Mouse (Mus musculus): ENCODE measurements around the gene Ssmem1. TPM values are rescaled to one million over a fixed set of nuclear protein-coding genes. Genes with fewer than 3 reads are reported as not detected.

Ssmem1 gene
- total RNA-seq, 4 experiments from 2014 or later, result 0.58 to 1.1 (median 0.86) TPM

DNA sequence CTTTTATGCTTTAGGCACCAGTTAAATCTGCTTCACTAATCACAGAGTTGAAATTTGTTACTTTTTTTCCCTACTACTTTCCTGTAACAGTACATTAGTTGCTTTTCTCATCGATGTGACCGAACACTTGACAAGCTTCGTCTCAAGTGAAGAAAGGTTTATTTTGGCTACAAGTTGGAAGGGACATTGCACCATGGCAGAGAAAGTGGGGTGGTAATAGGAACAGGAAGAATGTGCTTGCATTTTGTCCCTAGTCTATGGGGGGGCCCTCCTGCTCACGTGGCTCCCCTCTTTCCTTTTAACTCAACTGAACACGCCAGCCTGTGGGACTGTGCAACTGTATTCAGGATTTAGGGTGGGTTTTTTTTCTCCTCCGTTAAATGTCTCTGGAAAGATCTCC is 43.0 kb downstream of the Ssmem1 start:
- DNase-seq (ENCODE audit: low spot score in 2 of 2), result no peak

DNA sequence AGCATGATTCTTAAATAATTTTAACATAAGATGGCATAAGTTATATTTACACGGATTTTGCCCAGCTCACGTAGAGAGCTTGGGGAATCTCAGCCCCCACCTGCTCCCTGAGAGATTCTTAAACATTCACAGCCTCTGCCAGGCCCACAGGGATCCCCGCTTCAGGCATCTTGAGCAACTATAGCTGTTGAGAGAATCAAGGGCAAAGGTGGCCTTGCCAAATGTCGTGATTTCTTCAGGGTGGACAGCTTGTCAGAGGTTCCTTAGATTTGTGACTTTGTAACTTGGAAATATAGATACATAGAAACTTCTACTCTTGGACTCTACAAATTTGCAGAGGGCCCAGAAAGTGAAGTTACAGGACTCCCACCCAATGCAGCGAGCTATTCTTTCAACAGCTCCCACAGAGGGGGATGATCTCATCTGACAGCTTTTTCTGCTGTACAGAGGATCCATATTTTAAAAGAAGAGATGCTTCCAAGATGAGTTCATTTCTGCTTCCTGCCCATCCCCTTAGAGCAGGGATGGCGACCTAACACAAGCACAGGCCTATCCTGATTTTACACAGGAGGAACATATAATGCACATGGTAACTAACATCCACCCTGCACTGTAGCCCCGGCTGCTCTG is 43.8 kb downstream of the Ssmem1 start:
- DNase-seq (ENCODE audit: low spot score in 2 of 2), result no peak

DNA sequence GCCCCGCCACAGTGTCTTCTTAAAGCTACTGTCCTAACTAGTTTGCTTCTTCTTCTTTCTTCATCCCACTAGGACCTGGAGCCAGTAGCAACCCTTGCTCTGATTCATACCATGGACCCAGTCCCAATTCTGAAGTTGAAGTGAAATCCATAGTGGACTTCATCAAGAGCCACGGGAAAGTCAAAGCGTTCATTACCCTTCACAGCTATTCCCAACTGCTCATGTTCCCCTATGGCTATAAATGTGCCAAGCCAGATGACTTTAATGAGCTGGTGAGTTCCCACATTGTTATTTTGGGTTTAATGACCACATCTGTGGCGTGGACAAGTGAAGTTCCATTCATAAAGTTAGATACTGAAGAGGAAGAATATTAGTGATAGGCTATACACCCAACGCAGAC is 44.4 kb downstream of the Ssmem1 start:
- no peak for DNase-seq (ENCODE audit: low spot score in 2 of 2)

DNA sequence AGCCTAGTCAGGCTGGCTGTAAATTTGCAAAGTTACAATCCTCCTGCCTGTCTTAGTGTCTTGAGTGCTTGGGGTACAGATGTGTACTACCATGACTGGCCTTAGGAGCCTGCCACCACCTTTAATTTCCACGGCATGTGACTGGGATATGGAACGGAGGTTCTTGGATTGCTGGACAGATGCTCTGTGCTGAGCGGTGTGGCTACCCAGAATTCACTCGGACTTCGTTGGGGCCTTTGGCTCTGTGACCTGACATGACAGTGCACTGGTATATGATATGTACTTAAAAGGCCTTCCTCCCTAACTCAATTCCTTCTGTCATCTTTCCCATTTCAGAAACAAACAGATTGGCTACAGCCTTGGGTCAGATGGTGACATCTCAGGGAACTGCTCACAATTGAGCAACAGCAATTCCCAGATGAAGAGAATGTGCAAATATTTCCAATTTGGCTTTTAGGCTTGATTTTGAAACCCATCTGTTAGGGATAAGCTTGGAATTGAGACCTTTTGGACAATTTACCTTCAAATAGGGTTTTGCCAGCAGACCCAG is 45.0 kb downstream of the Ssmem1 start:
- DNase-seq (ENCODE audit: low spot score in 2 of 2), result no peak

DNA sequence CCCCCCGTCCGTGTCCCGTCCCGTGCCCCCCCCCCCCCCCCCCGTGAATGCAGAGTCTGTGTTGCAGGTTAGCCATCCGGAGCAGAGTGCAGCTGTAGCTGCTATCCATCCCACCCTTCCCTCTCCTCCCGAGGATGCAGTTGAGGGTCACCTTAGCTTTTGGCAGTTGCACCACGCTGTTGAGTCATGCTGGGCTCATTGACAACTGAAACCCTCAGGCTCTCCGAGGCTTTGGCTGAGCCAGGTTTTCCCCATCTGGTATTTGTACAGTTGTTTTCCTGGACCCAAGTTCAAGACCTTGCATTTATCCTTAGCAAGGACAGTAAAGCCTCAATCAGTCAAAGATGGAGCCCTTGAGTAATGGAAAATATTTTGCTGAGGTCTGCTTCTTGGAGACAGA is 46.4 kb downstream of the Ssmem1 start:
- DNase-seq (ENCODE audit: low spot score in 2 of 2), result no peak

DNA sequence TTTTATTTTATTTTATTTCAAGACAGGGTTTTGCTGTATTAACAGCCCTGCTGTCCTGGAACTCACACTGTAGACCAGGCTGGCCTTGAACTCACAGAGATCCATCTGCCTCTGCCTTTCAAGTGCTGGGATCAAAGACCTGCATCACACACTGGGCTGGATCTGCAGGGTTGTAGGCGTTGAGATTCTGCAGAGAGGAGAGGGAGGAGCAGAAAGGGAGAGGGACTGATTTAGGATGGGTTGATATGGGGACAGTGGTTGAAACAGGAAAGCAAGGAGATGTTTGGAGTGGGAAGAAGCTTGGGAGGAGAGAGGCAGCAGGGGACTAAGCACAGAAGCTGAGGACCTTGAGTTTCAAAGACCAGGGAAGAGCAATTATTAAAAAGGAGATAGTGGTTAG is 50.1 kb downstream of the Ssmem1 start:
- DNase-seq (ENCODE audit: low spot score in 2 of 2), result no peak

DNA sequence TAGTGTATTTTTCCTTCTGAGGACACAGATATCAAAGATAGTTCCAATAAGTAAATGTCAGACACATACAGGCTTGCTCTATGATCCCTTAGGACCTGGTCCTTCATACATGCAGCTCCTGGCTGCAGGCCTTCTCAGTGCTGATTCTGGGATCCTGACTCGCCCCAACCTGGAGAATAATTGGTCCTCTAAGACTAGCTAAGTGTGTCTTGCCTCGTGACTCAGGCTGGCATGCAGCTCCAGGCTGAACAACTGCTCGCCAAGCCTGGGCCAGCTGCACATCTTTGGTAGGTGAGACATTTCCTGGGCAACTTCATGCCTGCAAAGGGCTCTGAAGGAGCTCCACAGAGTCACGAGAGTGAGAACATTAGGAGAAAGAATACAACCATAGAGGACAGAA is 52.5 kb downstream of the Ssmem1 start:
- DNase-seq (ENCODE audit: low spot score in 2 of 2), result no peak

DNA sequence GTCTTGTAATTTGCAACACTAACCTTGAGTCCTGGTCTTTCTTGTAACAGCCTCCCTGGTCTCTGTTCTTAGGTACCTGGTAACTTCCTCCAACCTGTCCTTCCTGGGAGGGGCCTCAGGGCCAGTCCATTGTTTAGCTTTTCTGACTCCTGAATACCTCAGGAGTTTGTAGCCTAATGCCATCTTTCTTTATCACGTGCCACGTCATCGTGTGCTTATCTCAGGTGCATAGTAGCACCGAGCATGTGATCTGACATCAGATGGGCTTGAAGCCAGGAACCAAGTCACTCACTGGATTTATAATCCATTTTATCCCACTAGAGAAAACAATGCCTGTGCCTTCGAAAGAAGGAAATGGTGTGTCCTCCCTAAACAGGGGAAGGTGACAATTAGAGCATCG is 53.9 kb downstream of the Ssmem1 start:
- no peak for DNase-seq (ENCODE audit: low spot score in 2 of 2)

DNA sequence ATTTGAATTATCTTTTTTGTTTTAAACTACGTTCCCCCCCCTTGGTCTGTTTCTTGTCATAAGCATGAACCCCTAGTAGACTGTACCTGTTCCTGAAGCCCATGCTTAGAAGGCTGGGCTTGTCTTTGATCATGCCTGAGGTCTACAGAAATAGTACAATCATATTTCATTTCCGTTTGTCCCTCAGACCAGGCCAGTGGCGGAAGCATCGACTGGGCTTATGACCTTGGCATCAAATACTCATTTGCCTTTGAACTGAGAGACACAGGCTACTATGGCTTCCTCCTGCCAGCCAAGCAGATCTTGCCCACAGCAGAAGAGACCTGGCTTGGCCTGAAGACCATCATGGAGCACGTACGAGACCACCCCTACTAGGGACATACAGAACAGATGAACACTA is 54.4 kb downstream of the Ssmem1 start:
- DNase-seq (ENCODE audit: low spot score in 2 of 2), result no peak

DNA sequence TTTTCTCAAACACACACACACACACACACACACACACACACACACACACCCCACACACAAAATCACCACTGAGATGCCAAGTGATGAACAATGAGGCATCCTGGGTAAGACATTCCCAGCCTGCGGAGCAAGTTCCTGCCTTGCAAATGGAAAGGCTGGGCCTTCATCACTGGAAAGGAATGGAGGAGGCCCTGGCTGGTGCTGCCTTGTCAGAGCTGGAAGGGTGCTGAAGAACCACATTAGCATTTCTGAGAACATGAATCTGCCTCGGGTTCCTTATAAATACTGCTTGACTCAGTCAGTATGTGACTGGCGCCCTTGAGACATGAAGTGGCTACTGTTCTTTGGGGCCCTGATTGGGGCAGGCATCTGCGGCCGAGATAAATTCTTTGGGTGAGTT is 58.4 kb downstream of the Ssmem1 start, which contains the start of gene Cpa4:
Cpa4 (plus strand) TSS at position 301 of the 400 bp plus-strand sequence.
- no peak for DNase-seq (ENCODE audit: low spot score in 2 of 2)

DNA sequence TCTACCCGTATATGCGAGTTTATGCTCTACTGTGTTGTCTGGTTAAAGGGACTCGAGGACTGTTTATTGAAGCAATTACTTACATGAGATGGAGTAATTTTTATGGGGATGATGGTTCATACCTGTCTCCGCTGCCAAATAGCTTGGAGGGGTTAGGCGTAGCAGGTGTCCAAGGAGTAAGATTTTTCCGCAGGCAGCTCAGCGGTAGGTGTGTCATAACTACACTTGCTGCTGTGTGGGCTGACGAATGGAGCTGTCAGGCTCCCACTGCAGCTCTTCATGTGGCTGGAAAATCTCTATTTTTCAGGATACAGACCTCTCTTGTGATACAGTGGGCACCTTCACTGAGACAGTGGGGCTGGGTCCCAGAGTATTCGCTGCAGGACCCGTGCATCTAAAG is 59.7 kb downstream of the Ssmem1 start:
- no peak for DNase-seq (ENCODE audit: low spot score in 2 of 2)

Other genes starting within 250 kb of the Ssmem1 start
- gene Ube2h, start 205.3 kb upstream of the Ssmem1 start, total RNA-seq (2022), result 10 to 100 TPM; 85.2 to 87.7 (median 87.5) TPM
- gene Zc3hc1, start 118.8 kb upstream of the Ssmem1 start, total RNA-seq (2022), result 10 to 100 TPM; 25.5 to 30.3 (median 26.7) TPM
- 100 to 1,000 TPM in 1 of 4 experiments, 10 to 100 TPM in 3; 86.0 to 101 (median 90.6) TPM for gene Klhdc10, start 108.0 kb upstream of the Ssmem1 start, total RNA-seq (2022)
- 10 to 100 TPM; 22.8 to 25.2 (median 24.0) TPM for gene Tmem209, start 66 bp upstream of the Ssmem1 start, total RNA-seq (2022)
- gene Cpa2, start 31.7 kb downstream of the Ssmem1 start, total RNA-seq (2022), result 1 to 10 TPM; 1.2 to 4.0 (median 2.1) TPM
- under 1 TPM; 0.17 to 0.39 (median 0.18) TPM for gene Cpa4, start 58.5 kb downstream of the Ssmem1 start, total RNA-seq (2022)
- not detected for gene Cpa5, start 101.2 kb downstream of the Ssmem1 start, total RNA-seq (2022)
- not detected for gene Cpa1, start 129.4 kb downstream of the Ssmem1 start, total RNA-seq (2022)
- 1 to 10 TPM; 4.9 to 6.6 (median 6.1) TPM for gene Cep41, start 183.9 kb downstream of the Ssmem1 start, total RNA-seq (2022)
- 100 to 1,000 TPM in 1 of 4 experiments, 10 to 100 TPM in 3; 66.1 to 109 (median 76.2) TPM for gene Mest, start 213.7 kb downstream of the Ssmem1 start, total RNA-seq (2022)

All from left cerebral cortex, adult 8-10 months (tissue).